Mouse (Mus musculus) midbrain, postnatal 0 days (tissue): ENCODE results near the gene Cog1. TPM values are rescaled to one million over a fixed set of nuclear protein-coding genes. Genes with fewer than 3 reads are reported as not detected.
"Not testable (repeated sequence)": the region's sequence is repeated elsewhere in the genome, so short reads cannot be mapped to it uniquely, and the experiment has no call there.

Source experiments
- ATAC-seq: fragments of 200-750 bp; cut with Nextera tagmentation; 2 replicates; pipeline ENCODE4 v1.8.0; 2017; ENCODE audit warnings: moderate number of reproducible peaks, mild to moderate bottlenecking, moderate TSS enrichment, moderate library complexity; ENCODE audit not compliant: low FRiP score
- DNase-seq: peaks from one replicate; pipeline ENCODE4 v3.0.0-alpha.2; 2015; ENCODE audit warnings: low spot score
- H3K27ac ChIP-seq: fragments of 300-500 bp; sonication (generic); 2 replicates; pipeline ENCODE4 v1.5.1; 2014; ENCODE audit warnings: low read depth, mild to moderate bottlenecking, low read length, mixed read lengths
- H3K27me3 ChIP-seq: fragments of 300-500 bp; sonication (generic); 2 replicates; pipeline ENCODE4 v1.6.1; 2014; ENCODE audit warnings: low read length, control low read depth, mixed read lengths; ENCODE audit not compliant: insufficient read depth
- H3K36me3 ChIP-seq: fragments of 300-500 bp; sonication (generic); 2 replicates; pipeline ENCODE4 v1.6.1; 2014; ENCODE audit warnings: low read length, control low read depth, mixed read lengths; ENCODE audit not compliant: insufficient read depth
- H3K4me1 ChIP-seq: fragments of 300-500 bp; sonication (generic); 2 replicates; pipeline ENCODE4 v1.6.1; 2014; ENCODE audit warnings: mild to moderate bottlenecking, control low read depth, antibody characterized with exemption, low read length, mixed read lengths; ENCODE audit not compliant: insufficient read depth
- H3K4me2 ChIP-seq: fragments of 300-500 bp; sonication (generic); 2 replicates; pipeline ENCODE4 v1.6.1; 2014; ENCODE audit warnings: low read depth, mild to moderate bottlenecking, low read length, mixed read lengths; ENCODE audit not compliant: poor library complexity, severe bottlenecking
- H3K4me3 ChIP-seq: fragments of 300-500 bp; sonication (generic); 2 replicates; pipeline ENCODE4 v1.5.1; 2014; ENCODE audit warnings: low read depth, mild to moderate bottlenecking, low read length, moderate library complexity
- H3K9ac ChIP-seq: fragments of 300-500 bp; sonication (generic); replicated peaks from 2 replicates; pipeline ENCODE4 v1.6.1; 2014; ENCODE audit warnings: mild to moderate bottlenecking, low read length, moderate library complexity, mixed read lengths; ENCODE audit not compliant: poor library complexity, severe bottlenecking
- H3K9me3 ChIP-seq: fragments of 300-500 bp; sonication (generic); 2 replicates; pipeline ENCODE4 v1.6.1; 2016; ENCODE audit warnings: low read length, control low read depth
- CTCF ChIP-seq: IDR thresholded peaks from 2 replicates; pipeline ENCODE4 v1.5.1; 2016; ENCODE audit warnings: antibody characterized with exemption, mild to moderate bottlenecking
- WGBS: fragments of 180-500 bp; shearing (Covaris S2); extraction: QIAGEN DNeasy Blood & Tissue Kit; methylation state at CpG from one replicate; pipeline ENCODE4 v1.1.7; 2014; 5-methylcytosine and 5-hydroxymethylcytosine counted together
- polyA plus RNA-seq: library from polyadenylated mRNA; unstranded; fragments of >200 nt; fragmentation: Nextera tagmentation; extraction: Ambion mirVana; gene quantifications from 2 replicates; pipeline ENCODE4 v1.2.1, GENCODE M21; 2015
- total RNA-seq: library from RNA; depleted of rRNA; stranded (reverse); fragments of >200 nt; gene quantifications from 2 replicates; pipeline ENCODE4 v1.2.3, GENCODE M21; 2014

The Cog1 gene
- total and polyA plus RNA-seq, 2 experiments from 2014 or later: 28.3 to 55.8 TPM

GRCm38 (mm10) chr11:113657221-113657620 lies 8.3 kb downstream of the Cog1 start:
- 83% methylated on average over 4 of the region's 4 CpGs for WGBS
- DNase-seq (no peak), ATAC-seq (no peak)
- Histone ChIP-seq H3K27me3 (no peaks in the 10 kb centered on the region), H3K9ac (no peak overlapping the region), H3K4me3 (no peak overlapping the region), H3K36me3 (peaks cover 82% of the 10 kb centered on the region), H3K4me2 (no peak overlapping the region), H3K4me1 (no peaks in the 10 kb centered on the region), H3K9me3 (no peaks in the 10 kb centered on the region), H3K27ac (no peak overlapping the region)
- TF ChIP-seq CTCF: no peak

GRCm38 (mm10) chr11:113658319-113658718 lies 9.3 kb downstream of the Cog1 start:
- H3K4me2 ChIP-seq: no peak overlapping the region

GRCm38 (mm10) chr11:113658763-113659162 lies 9.8 kb downstream of the Cog1 start:
- H3K4me3 ChIP-seq: no peak overlapping the region
- no peak overlapping the region for H3K27ac ChIP-seq
- no peak for TF ChIP-seq CTCF
- H3K4me1 ChIP-seq: no peaks in the 10 kb centered on the region
- H3K27me3 ChIP-seq: no peaks in the 10 kb centered on the region
- DNase-seq (no peak), ATAC-seq (no peak)
- peaks cover 74% of the 10 kb centered on the region for H3K36me3 ChIP-seq
- no peaks in the 10 kb centered on the region for H3K9me3 ChIP-seq
- WGBS: 93% methylated on average over 4 of the region's 4 CpGs
- H3K9ac ChIP-seq: no peak overlapping the region
- H3K4me2 ChIP-seq: no peak overlapping the region

More at GRCm38 (mm10) chr11:113658319-113658718, 9.3 kb downstream of the Cog1 start:
- ATAC-seq: no peak
- no peak overlapping the region for H3K27ac ChIP-seq
- WGBS: 87% methylated on average over 8 of the region's 8 CpGs
- no peak for TF ChIP-seq CTCF
- no peak for DNase-seq
- H3K36me3 ChIP-seq: peaks cover 74% of the 10 kb centered on the region
- no peak overlapping the region for H3K4me3 ChIP-seq
- no peaks in the 10 kb centered on the region for H3K9me3 ChIP-seq
- no peak overlapping the region for H3K9ac ChIP-seq
- no peaks in the 10 kb centered on the region for H3K4me1 ChIP-seq
- H3K27me3 ChIP-seq: no peaks in the 10 kb centered on the region

- not testable (repeated sequence) for H3K4me3 ChIP-seq, H3K27me3 ChIP-seq, H3K9me3 ChIP-seq, DNase-seq, H3K4me1 ChIP-seq, ATAC-seq, H3K27ac ChIP-seq, H3K9ac ChIP-seq, H3K4me2 ChIP-seq
- peak; percentile 35 for TF ChIP-seq CTCF
- H3K36me3 ChIP-seq: peaks cover 65% of the 10 kb centered on the region
- 100% methylated on average over 3 of the region's 3 CpGs for WGBS
Observed at GRCm38 (mm10) chr11:113660213-113660612, 11.2 kb downstream of the Cog1 start.

- H3K4me3 ChIP-seq: no peak overlapping the region
- peaks cover 58% of the 10 kb centered on the region for H3K36me3 ChIP-seq
- H3K4me2 ChIP-seq: no peak overlapping the region
- 93% methylated on average over 11 of the region's 11 CpGs for WGBS
- H3K4me1 ChIP-seq: no peaks in the 10 kb centered on the region
- no peak overlapping the region for H3K9ac ChIP-seq
- DNase-seq (no peak), ATAC-seq (no peak)
- no peak overlapping the region for H3K27ac ChIP-seq
- H3K27me3 ChIP-seq: no peaks in the 10 kb centered on the region
- TF ChIP-seq CTCF: no peak
- H3K9me3 ChIP-seq: no peaks in the 10 kb centered on the region
Observed at GRCm38 (mm10) chr11:113660940-113661339, 12.0 kb downstream of the Cog1 start.

- H3K36me3 ChIP-seq: peaks cover 48% of the 10 kb centered on the region
- 92% methylated on average over 18 of the region's 18 CpGs for WGBS
Observed at GRCm38 (mm10) chr11:113661835-113662351, 12.9 kb downstream of the Cog1 start.

More at GRCm38 (mm10) chr11:113661835-113662351, 12.9 kb downstream of the Cog1 start:
- no peak overlapping the region for H3K4me3 ChIP-seq
- TF ChIP-seq CTCF: no peak
- DNase-seq (no peak), ATAC-seq (no peak)
- H3K9me3 ChIP-seq: no peaks in the 10 kb centered on the region
- no peaks in the 10 kb centered on the region for H3K27me3 ChIP-seq
- H3K27ac ChIP-seq: no peak overlapping the region
- H3K9ac ChIP-seq: no peak overlapping the region
- no peaks in the 10 kb centered on the region for H3K4me1 ChIP-seq
- H3K4me2 ChIP-seq: no peak overlapping the region
